Mouse (Mus musculus): ENCODE data around the gene 4933415A04Rik. TPM values are rescaled to one million over a fixed set of nuclear protein-coding genes. Genes with fewer than 3 reads are reported as not detected.

Gene 4933415A04Rik
- 0.16 and 0.18 TPM in 2 replicates for polyA plus RNA-seq (2012; rRNA removed)

GRCm38 (mm10) chr11:43586324-43587090 is at the start of gene 4933415A04Rik:
4933415A04Rik (plus strand) TSS chr11:43587040.

DNA sequence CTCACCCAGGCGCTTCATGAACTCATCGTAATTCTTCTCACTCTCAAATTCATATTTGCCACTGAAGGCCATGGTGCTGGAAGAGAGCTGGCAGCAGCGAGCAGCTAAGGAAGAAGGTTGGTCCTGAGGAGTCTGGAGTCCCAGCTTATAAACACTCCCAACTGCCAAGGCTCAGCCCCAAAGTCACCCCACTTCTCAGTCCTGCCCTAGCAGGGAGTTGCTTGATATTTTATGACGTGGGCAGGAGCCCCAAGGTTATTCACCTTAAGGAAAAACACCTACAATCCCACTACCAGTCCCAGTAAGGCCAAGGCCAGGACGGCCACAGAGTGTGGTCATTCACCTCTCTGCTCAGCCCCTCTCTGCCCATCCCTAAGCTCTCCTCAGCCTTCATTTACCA is 14.6 kb downstream of the 4933415A04Rik start, which contains the start of gene Fabp6:
Gene Fabp6 (minus strand): TSS at position 101 of the 400 bp plus-strand sequence.

Other genes with a start within 250 kb of the 4933415A04Rik start
- 50.6 and 59.2 TPM in 2 replicates for gene Pttg1, start 160.8 kb upstream of the 4933415A04Rik start, polyA plus RNA-seq (2012; rRNA removed)
- 4.1 and 4.4 TPM in 2 replicates for gene Slu7, start 153.3 kb upstream of the 4933415A04Rik start, polyA plus RNA-seq (2012; rRNA removed)
- 1.6 and 1.8 TPM in 2 replicates for gene C1qtnf2, start 112.8 kb upstream of the 4933415A04Rik start, polyA plus RNA-seq (2012; rRNA removed)
- 1.1 and 1.2 TPM in 2 replicates for gene Ccnjl, start 58.3 kb upstream of the 4933415A04Rik start, polyA plus RNA-seq (2012; rRNA removed)
- gene Fabp6, start 14.5 kb downstream of the 4933415A04Rik start, polyA plus RNA-seq (2012; rRNA removed), result not detected in 2 replicates
- gene Pwwp2a, start 95.0 kb downstream of the 4933415A04Rik start, polyA plus RNA-seq (2012; rRNA removed), result 14.0 and 16.1 TPM in 2 replicates
- 15.8 and 15.9 TPM in 2 replicates for gene Ttc1, start 161.0 kb downstream of the 4933415A04Rik start, polyA plus RNA-seq (2012; rRNA removed)

All from liver, embryonic 18 days (tissue).